ENCODE assay signal across 12 mouse cellular contexts in genomic region chr8:125556706-125557105, GRCm38 (mm10). TPM values are rescaled to one million over a fixed set of nuclear protein-coding genes. Genes with fewer than 3 reads are reported as not detected.
A peak's percentile ranks its signal among the peaks of the same experiment; 100 is the strongest.
DNase-seq lines count a peak whose midpoint lies in the region; ATAC-seq and TF ChIP-seq lines count a peak whose summit lies in the region.
"Had no signal": no experiment of that assay in that cellular context is flagged by ENCODE, and none has a peak within 500 bp of the region (broad histone marks: within the 10 kb centered on the region; RNA-seq: fewer than 3 reads in every experiment).

No protein-coding gene starts in this region.

- no peak for TF ChIP-seq POLR2A in CH12.LX (IDR thresholded peaks at IDR 0.05; ENCODE audit: low read depth, low read length)
- TF ChIP-seq POLR2A in kidney, adult 2 months (IDR thresholded peaks at IDR 0.05; ENCODE audit: low read depth, low read length), result no peak

- no peaks in the 10 kb centered on the region for H3K27me3 ChIP-seq in heart, embryonic 14.5 days (ENCODE audit: control insufficient read depth, insufficient read depth, low read length)
- H3K27me3 ChIP-seq in CH12.LX (replicated peaks), result no peaks in the 10 kb centered on the region
- no peaks in the 10 kb centered on the region for H3K27me3 ChIP-seq in kidney, adult 2 months (replicated peaks; ENCODE audit: control insufficient read depth, insufficient read depth, low read length)
- H3K27me3 ChIP-seq: hindbrain, embryonic 15.5 days had no signal

- H3K9ac ChIP-seq in heart, embryonic 14.5 days (ENCODE audit: low read length), result peak overlapping the region; percentile 60
- H3K9ac ChIP-seq in CH12.LX (ENCODE audit: insufficient read depth, low read depth), result no peak overlapping the region
- H3K9ac ChIP-seq: hindbrain, embryonic 15.5 days had no signal

- 75% methylated on average over 5 of the region's 5 CpGs for WGBS in heart, embryonic 14.5 days
- WGBS in kidney, adult 2 months, result 73% methylated on average over 5 of the region's 5 CpGs

- no peak for TF ChIP-seq RAD21 in CH12.LX (IDR thresholded peaks at IDR 0.05; ENCODE audit: low read depth, low read length)

- TF ChIP-seq EP300 in CH12.LX (IDR thresholded peaks at IDR 0.05; ENCODE audit: low read length), result no peak

- no peaks in the 10 kb centered on the region; the same call in 1 of the 2 replicates for H3K79me2 ChIP-seq in CH12.LX (replicated peaks; ENCODE audit: control insufficient read depth, extremely low read depth, insufficient read depth, poor library complexity, severe bottlenecking)

- no peak for TF ChIP-seq CTCF in CH12.LX (conservative IDR thresholded peaks at IDR 0.05 in 1 of 2, IDR thresholded peaks at IDR 0.05 in 1 of 2; ENCODE audit: low read depth in 2 of 2, low read length in 2 of 2)
- no peak for TF ChIP-seq CTCF in kidney, adult 2 months (conservative IDR thresholded peaks at IDR 0.05; ENCODE audit: insufficient read depth, insufficient read length, low read depth, low read length)

- H3K9me3 ChIP-seq in heart, embryonic 14.5 days (ENCODE audit: control insufficient read depth, low read length), result no peaks in the 10 kb centered on the region
- no peaks in the 10 kb centered on the region for H3K9me3 ChIP-seq in CH12.LX (replicated peaks; ENCODE audit: low read length)
- H3K9me3 ChIP-seq: hindbrain, embryonic 15.5 days had no signal

- H3K36me3 ChIP-seq in heart, embryonic 14.5 days (ENCODE audit: control insufficient read depth, insufficient read depth, low read length), result no peaks in the 10 kb centered on the region
- H3K36me3 ChIP-seq in CH12.LX (replicated peaks in 1 of 2; ENCODE audit: control insufficient read depth in 1 of 2, insufficient read depth in 1 of 2, low read length in 1 of 2), result peaks cover 0 to 15% of the 10 kb centered on the region in 2 experiments
- H3K36me3 ChIP-seq in kidney, adult 2 months (ENCODE audit: control insufficient read depth, insufficient read depth, low read length), result no peaks in the 10 kb centered on the region
- H3K36me3 ChIP-seq: hindbrain, embryonic 15.5 days had no signal

- peak overlapping the region; percentile 57 for H3K4me2 ChIP-seq in heart, embryonic 14.5 days (ENCODE audit: low read length)
- H3K4me2 ChIP-seq in CH12.LX (ENCODE audit: insufficient read depth, low read depth, poor library complexity, severe bottlenecking), result peak overlapping the region; percentile 76; the same call in 1 of the 2 replicates
- H3K4me2 ChIP-seq: hindbrain, embryonic 15.5 days had no signal

- H3K27ac ChIP-seq in heart, embryonic 14.5 days (replicated peaks in 1 of 2; ENCODE audit: control insufficient read depth in 1 of 2, insufficient read depth in 1 of 2, low read depth in 2 of 2, low read length in 2 of 2), result peak overlapping the region; percentile 95 to 96
- peak overlapping the region; percentile 43 for H3K27ac ChIP-seq in CH12.LX (ENCODE audit: insufficient read depth, low read depth)
- no peak overlapping the region for H3K27ac ChIP-seq in kidney, adult 2 months (ENCODE audit: insufficient read depth, low read depth, low read length)
- H3K27ac ChIP-seq: macrophage had no signal

- ATAC-seq in heart, embryonic 14.5 days (ENCODE audit: insufficient number of reproducible peaks, insufficient read depth, low FRiP score, low read depth), result no peak

- H3K4me1 ChIP-seq in heart, embryonic 14.5 days (ENCODE audit: control insufficient read depth in 2 of 2, insufficient read depth in 2 of 2, low read length in 2 of 2), result peaks cover 58 to 82% of the 10 kb centered on the region in 2 experiments
- peaks cover 23 to 71% of the 10 kb centered on the region in 2 experiments for H3K4me1 ChIP-seq in CH12.LX (ENCODE audit: control insufficient read depth in 1 of 2, insufficient read depth in 2 of 2)
- H3K4me1 ChIP-seq in kidney, adult 2 months (ENCODE audit: control insufficient read depth, insufficient read depth, low read length), result peaks cover 11% of the 10 kb centered on the region

- dilution Hi-C loops in CH12.LX (cut with MboI; ENCODE audit: extremely low pct_ligation_motif_present, extremely low pct_unique_long_range_greater_than_20kb, low sequenced_read_pairs), result no loop called here

- H3K4me3 ChIP-seq in heart, embryonic 14.5 days (ENCODE audit: control insufficient read depth in 1 of 2, insufficient read depth in 1 of 2, low read depth in 1 of 2, low read length in 2 of 2), result no peak overlapping the region
- H3K4me3 ChIP-seq in CH12.LX (replicated peaks in 1 of 3; ENCODE audit: low read depth in 2 of 3, low read length in 2 of 3, poor library complexity in 1 of 3), result no peak overlapping the region
- no peak overlapping the region for H3K4me3 ChIP-seq in kidney, adult 2 months (ENCODE audit: insufficient read depth, low read depth, low read length)
- H3K4me3 ChIP-seq: hindbrain, embryonic 15.5 days had no signal

- peak; percentile 23 for DNase-seq in adrenal gland, adult 2 months
- no peak for DNase-seq in adrenal gland, adult 8-10 months
- DNase-seq in heart, adult 8-10 months (ENCODE audit: low spot score), result no peak
- DNase-seq in CH12.LX (ENCODE audit: extremely low read depth) (no peak), liver (no peak)
- DNase-seq in kidney, adult 2 months, result peak; percentile 47
- no peak for DNase-seq in layer of hippocampus, adult 18-20 months (ENCODE audit: low spot score in 2 of 2)
- DNase-seq: layer of hippocampus, adult 9-11 months; thymus, adult 18-20 months had no signal

- in situ Hi-C loops in CH12.LX (cut with MboI; ENCODE audit: low pct_ligation_motif_present, low pct_unique_long_range_greater_than_20kb, low sequenced_read_pairs), result loop anchor here (25.0 kb wide), 2 partner anchors 219 to 369 kb away; no protein-coding TSS in a partner anchor

TF ChIP-seq in CH12.LX, 34 proteins besides CTCF, POLR2A, EP300 and RAD21:
- TF ChIP-seq NELFE (IDR thresholded peaks at IDR 0.05; ENCODE audit: low read depth, low read length) (no peak), MXI1 (IDR thresholded peaks at IDR 0.05; ENCODE audit: low read depth, low read length) (no peak), MAZ (IDR thresholded peaks at IDR 0.05; ENCODE audit: low read depth, low read length) (no peak)

RNA-seq across cellular contexts. Expression of gene Sipa1l2, which starts 12.9 kb away (rescaled TPM):
- total RNA-seq in adrenal gland, adult 2 months (2021), result 10 to 100 TPM; 43.5 to 55.8 TPM
- 36.0 and 51.6 TPM in 2 replicates for polyA plus RNA-seq in adrenal gland, adult 2 months (2012; rRNA removed)
- total RNA-seq in adrenal gland, adult 8-10 months (2022), result 10 to 100 TPM; 48.7 to 56.9 (median 53.8) TPM
- 17.8 and 18.0 TPM in 2 replicates for polyA plus RNA-seq in heart, embryonic 14.5 days (2014; fragmentation: Nextera tagmentation; extraction: Ambion mirVana)
- 10 to 100 TPM; 41.6 to 49.5 (median 44.5) TPM for total RNA-seq in heart, adult 8-10 months (2022)
- 3.8 and 5.6 TPM in 2 replicates for total RNA-seq in CH12.LX (2012; rRNA removed)
- 1.9 and 2.0 TPM in 2 replicates for total RNA-seq in CH12.LX (2014; rRNA removed)
- 2.3 and 2.7 TPM in 2 replicates for polyA plus RNA-seq in CH12.LX (2012; ENCODE audit: insufficient read length, low read depth)
- 8.1 and 8.3 TPM in 2 replicates for polyA plus RNA-seq in kidney, adult 2 months (2012; rRNA removed)
- total RNA-seq in layer of hippocampus, adult 18-20 months (2021), result 10 to 100 TPM; 62.3 to 68.6 TPM

Comparison
In these comparisons a context has a peak if more than half of its experiments do, and no peak if none do; other contexts are left out.
1. DNase-seq: peak in adrenal gland, adult 2 months (single experiment) and kidney, adult 2 months (single experiment); none in adrenal gland, adult 8-10 months (single experiment), heart, adult 8-10 months (single experiment), CH12.LX (single experiment), liver (single experiment) and layer of hippocampus, adult 18-20 months (0 of 2).
2. RNA of gene Sipa1l2, which starts 12.9 kb away (total RNA-seq): 62.3 to 68.6 TPM in layer of hippocampus, adult 18-20 months, 48.7 to 56.9 TPM in adrenal gland, adult 8-10 months, 43.5 to 55.8 TPM in adrenal gland, adult 2 months and 41.6 to 49.5 TPM in heart, adult 8-10 months; 1.9 to 5.6 TPM in CH12.LX; every median in the first group is over 4 times any median in the second.